Mouse (Mus musculus): ENCODE results near the gene Dmtf1. TPM values are rescaled to one million over a fixed set of nuclear protein-coding genes. Genes with fewer than 3 reads are reported as not detected.
A peak's percentile ranks its signal among the peaks of the same experiment; 100 is the strongest.

Gene Dmtf1
- polyA plus RNA-seq, 1 experiment from 2014 or later = 68.6 TPM

DNA sequence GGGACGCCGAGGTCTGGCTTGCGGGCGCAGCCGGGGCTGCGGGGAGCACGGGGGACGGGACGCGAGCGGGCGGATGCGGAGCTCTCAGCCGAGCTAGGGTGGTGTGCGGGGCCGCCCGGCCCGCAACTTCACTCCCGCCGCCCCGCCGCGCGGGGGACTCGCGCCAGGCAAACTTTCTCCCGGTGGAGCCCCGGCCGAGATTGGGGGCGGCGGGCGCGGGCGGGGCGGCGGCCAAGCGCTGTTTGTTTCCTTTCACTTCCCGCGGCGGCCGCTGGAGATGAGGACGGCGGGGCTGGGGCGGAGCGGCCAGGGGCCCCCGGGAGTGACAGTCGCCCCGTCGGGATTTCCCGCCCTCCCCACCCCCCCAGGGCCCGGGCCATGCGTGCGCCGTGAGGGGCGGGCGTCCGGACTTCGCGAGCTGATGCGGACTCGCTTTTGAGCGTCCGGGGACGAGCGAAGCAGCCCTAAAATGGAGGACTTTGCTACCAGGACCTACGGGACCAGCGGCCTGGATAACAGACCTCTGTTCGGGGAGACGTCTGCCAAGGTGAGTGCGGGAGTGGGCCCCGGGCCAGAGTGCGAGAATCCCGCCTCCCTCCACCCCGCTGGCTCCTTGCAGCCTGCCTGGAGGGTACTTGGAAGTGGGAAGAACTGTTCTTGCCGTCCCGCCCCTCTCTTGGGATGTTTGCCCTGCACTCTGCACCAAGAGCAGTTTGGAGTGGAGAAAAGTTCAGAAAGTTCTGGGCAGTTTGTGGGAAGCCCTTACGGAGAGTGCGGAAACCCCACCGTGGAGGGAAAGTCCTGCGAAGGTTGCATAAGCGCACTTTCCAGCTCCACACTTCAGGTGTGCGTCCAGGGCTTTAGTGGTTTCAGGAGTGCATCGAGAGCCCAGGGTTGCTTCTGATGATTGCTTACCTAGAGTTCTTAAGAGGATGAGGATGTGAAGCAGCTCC, 60.5 kb downstream of the Dmtf1 start:
- ATAC-seq (ENCODE audit: low read depth) = peak; percentile 85
- Histone ChIP-seq H3K27me3 (ENCODE audit: control insufficient read depth, insufficient read depth, low read length) (no peaks in the 10 kb centered on the region; the same call in 1 of the 2 replicates), H3K9ac (replicated peaks; ENCODE audit: low read depth, low read length) (peak overlapping the region; percentile 60), H3K4me3 (ENCODE audit: low read depth, low read length) (peak overlapping the region; percentile 86), H3K4me2 (ENCODE audit: low read depth, low read length) (peak overlapping the region; percentile 76), H3K36me3 (ENCODE audit: control insufficient read depth, insufficient read depth, low read length) (no peaks in the 10 kb centered on the region), H3K27ac (ENCODE audit: low read depth, low read length) (peak overlapping the region; percentile 5; the same call in 1 of the 2 replicates), H3K9me3 (ENCODE audit: control insufficient read depth, low read length) (no peaks in the 10 kb centered on the region), H3K4me1 (ENCODE audit: control insufficient read depth, insufficient read depth, low read length) (no peaks in the 10 kb centered on the region)
- under 1% methylated on average over 79 of the region's 83 CpGs for WGBS

DNA sequence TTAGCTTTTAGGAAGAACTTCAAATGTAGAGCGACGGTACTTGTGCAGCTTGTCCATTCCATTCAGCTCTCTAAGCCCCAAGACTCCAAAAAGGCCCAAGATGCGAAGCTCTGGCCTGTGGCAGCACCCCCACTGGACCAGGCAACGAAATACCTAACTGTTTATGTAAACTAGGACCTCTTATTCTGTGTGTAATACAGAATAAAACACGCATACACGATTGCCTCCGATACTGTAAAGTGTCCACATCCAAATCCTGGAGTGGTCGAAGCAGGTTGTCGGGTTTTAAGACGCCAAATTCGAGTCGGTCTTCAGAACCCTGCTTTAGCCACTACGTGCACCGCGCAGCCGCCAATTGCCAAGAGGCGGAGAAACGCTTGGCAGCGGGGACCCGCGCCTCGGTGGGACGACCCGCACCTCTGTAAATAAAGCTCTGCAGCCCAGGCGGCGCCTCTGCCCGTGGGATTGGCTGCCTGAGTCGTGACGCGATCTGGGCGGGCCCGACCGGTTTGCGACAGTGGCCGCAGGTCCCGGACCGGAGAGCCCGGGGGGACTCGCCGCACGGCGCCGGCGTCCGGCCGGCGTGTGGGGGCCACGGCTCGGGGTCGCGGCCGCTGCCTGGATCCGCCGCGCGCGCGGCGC, 61.2 kb downstream of the Dmtf1 start, which contains the start of gene Tmem243:
Tmem243 (plus strand) TSS at position 462 of the 642 bp plus-strand sequence.
- Histone ChIP-seq H3K36me3 (ENCODE audit: control insufficient read depth, insufficient read depth, low read length) (no peaks in the 10 kb centered on the region), H3K4me1 (ENCODE audit: control insufficient read depth, insufficient read depth, low read length) (no peaks in the 10 kb centered on the region), H3K27ac (ENCODE audit: low read depth, low read length) (peak within 1 kb of the TSS; percentile 28), H3K9me3 (ENCODE audit: control insufficient read depth, low read length) (no peaks in the 10 kb centered on the region), H3K9ac (replicated peaks; ENCODE audit: low read depth, low read length) (peak within 1 kb of the TSS; percentile 60), H3K4me2 (ENCODE audit: low read depth, low read length) (peak within 1 kb of the TSS; percentile 76), H3K4me3 (ENCODE audit: low read depth, low read length) (peak within 1 kb of the TSS; percentile 86), H3K27me3 (ENCODE audit: control insufficient read depth, insufficient read depth, low read length) (no peaks in the 10 kb centered on the region; the same call in 1 of the 2 replicates)
- ATAC-seq (ENCODE audit: low read depth) = peak; percentile 99
- under 1% methylated on average over 33 of the region's 59 CpGs for WGBS

DNA sequence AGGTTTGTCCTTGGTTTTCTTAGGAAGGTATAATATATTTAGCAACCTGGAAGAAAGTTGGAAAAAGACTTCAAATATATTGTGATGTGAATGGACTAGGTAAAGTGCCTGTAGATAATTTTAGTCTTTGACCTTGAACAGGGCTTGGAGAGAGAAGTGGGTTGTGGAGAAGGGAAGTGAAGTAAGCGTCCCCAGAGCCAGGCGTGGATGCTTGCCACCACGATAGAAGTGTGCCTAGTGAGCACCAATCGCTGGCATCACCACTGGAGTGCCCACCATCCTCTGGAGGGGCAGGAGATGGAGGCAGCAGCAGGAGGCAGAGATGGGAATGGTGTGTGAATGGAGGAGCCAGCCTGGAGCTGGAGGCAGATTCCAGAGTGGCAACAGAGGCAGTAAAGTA, 68.1 kb downstream of the Dmtf1 start:
- H3K27me3 ChIP-seq (ENCODE audit: control insufficient read depth, insufficient read depth, low read length) = no peaks in the 10 kb centered on the region
- no peak overlapping the region for H3K4me3 ChIP-seq (ENCODE audit: low read depth, low read length)
- WGBS = 90% methylated on average over 4 of the region's 4 CpGs
- H3K27ac ChIP-seq (ENCODE audit: low read depth, low read length) = no peak overlapping the region
- no peak for ATAC-seq (ENCODE audit: low read depth)
- H3K4me2 ChIP-seq (ENCODE audit: low read depth, low read length) = no peak overlapping the region
- no peaks in the 10 kb centered on the region for H3K9me3 ChIP-seq (ENCODE audit: control insufficient read depth, low read length)
- no peaks in the 10 kb centered on the region for H3K36me3 ChIP-seq (ENCODE audit: control insufficient read depth, insufficient read depth, low read length)
- H3K4me1 ChIP-seq (ENCODE audit: control insufficient read depth, insufficient read depth, low read length) = no peaks in the 10 kb centered on the region
- H3K9ac ChIP-seq (replicated peaks; ENCODE audit: low read depth, low read length) = no peak overlapping the region

DNA sequence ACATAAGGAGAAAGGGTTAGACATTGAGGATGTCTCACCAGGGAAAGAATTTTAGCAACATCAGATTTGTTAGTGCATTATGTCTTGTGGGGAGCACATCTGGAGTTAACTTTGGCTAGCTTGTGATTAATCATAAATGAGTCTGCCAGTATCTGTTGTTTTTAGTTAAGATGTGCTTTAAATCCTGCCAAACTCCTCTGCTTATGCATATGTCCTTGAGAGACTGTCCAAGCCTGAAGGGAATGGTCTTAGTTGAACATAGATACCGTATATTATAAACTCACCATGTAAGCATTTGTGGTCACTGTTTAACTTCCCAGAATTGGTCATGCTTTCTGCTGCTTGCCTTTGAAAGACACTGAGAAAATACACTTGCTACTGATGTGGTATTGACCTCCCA, 68.9 kb downstream of the Dmtf1 start:
- no peak for ATAC-seq (ENCODE audit: low read depth)
- H3K27ac ChIP-seq (ENCODE audit: low read depth, low read length) = no peak overlapping the region
- WGBS = 86% methylated on average over 1 of the region's 1 CpGs
- H3K4me1 ChIP-seq (ENCODE audit: control insufficient read depth, insufficient read depth, low read length) = no peaks in the 10 kb centered on the region
- H3K9me3 ChIP-seq (ENCODE audit: control insufficient read depth, low read length) = no peaks in the 10 kb centered on the region
- H3K4me2 ChIP-seq (ENCODE audit: low read depth, low read length) = no peak overlapping the region
- no peaks in the 10 kb centered on the region for H3K36me3 ChIP-seq (ENCODE audit: control insufficient read depth, insufficient read depth, low read length)
- H3K4me3 ChIP-seq (ENCODE audit: low read depth, low read length) = no peak overlapping the region
- no peak overlapping the region for H3K9ac ChIP-seq (replicated peaks; ENCODE audit: low read depth, low read length)
- no peaks in the 10 kb centered on the region for H3K27me3 ChIP-seq (ENCODE audit: control insufficient read depth, insufficient read depth, low read length)

DNA sequence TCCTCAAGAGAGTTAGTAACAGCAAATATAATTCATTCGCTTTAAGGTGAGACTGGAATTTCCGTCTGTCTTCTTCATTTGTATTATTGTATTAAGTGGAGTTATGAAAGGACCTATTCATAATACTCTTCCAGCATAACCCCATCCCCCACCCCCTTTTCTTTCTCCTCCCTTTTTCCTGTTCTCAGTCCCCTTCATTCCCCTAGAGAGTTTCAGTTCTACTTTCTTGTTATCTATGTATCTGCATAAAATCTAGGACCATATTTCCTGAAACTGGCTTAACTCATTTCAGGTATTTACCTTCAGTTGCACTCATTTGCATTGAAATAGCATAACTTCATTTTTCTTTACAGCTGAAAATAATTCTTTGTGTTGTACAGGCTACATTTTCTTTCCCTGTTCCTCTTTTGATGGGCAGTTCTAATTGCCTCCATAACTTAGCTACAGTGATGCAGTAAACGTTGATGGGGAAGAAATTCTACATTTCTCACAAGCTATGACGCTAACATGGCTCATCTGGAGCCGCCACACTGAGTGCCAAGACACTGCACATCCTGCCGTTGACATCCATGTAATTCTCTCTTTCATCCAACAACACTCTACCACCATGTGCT, 71.0 kb downstream of the Dmtf1 start:
- no peak for ATAC-seq (ENCODE audit: low read depth)
- no peaks in the 10 kb centered on the region for H3K9me3 ChIP-seq (ENCODE audit: control insufficient read depth, low read length)
- H3K27ac ChIP-seq (ENCODE audit: low read depth, low read length) = no peak overlapping the region
- H3K4me2 ChIP-seq (ENCODE audit: low read depth, low read length) = no peak overlapping the region
- WGBS = 84% methylated on average over 6 of the region's 6 CpGs
- H3K36me3 ChIP-seq (ENCODE audit: control insufficient read depth, insufficient read depth, low read length) = no peaks in the 10 kb centered on the region
- H3K9ac ChIP-seq (replicated peaks; ENCODE audit: low read depth, low read length) = no peak overlapping the region
- H3K27me3 ChIP-seq (ENCODE audit: control insufficient read depth, insufficient read depth, low read length) = no peaks in the 10 kb centered on the region
- H3K4me1 ChIP-seq (ENCODE audit: control insufficient read depth, insufficient read depth, low read length) = no peaks in the 10 kb centered on the region
- H3K4me3 ChIP-seq (ENCODE audit: low read depth, low read length) = no peak overlapping the region

DNA sequence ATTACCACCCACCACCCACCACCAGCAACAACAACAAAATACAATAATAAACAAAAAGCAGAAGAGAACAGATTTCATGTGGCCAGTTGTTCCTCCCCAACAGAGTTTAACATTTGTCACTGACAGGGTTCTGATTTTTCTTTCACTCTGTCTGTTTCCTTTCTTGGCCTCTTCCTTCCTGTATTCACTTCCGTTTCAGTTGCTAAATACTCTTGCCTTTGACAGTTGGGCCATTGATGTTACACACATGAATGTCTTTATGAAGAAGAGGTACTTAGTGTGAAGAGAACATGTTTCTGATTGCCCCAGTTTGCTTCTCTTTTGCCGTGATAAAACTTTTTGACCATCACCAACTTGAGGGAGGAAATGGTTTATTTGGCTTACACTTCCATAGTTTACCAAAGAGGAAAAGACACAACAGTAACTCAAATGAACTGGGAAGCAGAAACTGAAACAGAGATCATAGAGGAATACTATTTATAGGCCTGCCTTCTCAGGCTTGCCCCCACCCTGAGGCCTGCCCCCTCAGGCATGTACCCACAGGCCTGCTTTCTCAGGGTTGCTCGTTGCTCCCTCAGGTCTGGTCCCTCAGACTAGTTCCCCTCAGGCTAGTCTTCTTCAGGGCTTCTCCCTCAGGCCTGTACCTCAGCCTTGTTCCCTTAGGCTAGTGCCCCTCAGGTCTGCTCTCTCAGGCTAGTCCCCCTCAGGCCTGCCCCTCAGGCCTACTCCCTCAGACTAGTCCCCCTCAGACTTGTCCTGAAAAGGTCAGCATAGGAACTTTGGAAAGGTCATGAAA, 74.5 kb downstream of the Dmtf1 start:
- no peak overlapping the region for H3K4me3 ChIP-seq (ENCODE audit: low read depth, low read length)
- H3K4me2 ChIP-seq (ENCODE audit: low read depth, low read length) = no peak overlapping the region
- H3K4me1 ChIP-seq (ENCODE audit: control insufficient read depth, insufficient read depth, low read length) = no peaks in the 10 kb centered on the region
- no peak overlapping the region for H3K27ac ChIP-seq (ENCODE audit: low read depth, low read length)
- H3K9ac ChIP-seq (replicated peaks; ENCODE audit: low read depth, low read length) = no peak overlapping the region
- no peaks in the 10 kb centered on the region for H3K9me3 ChIP-seq (ENCODE audit: control insufficient read depth, low read length)
- no peak for ATAC-seq (ENCODE audit: low read depth)
- 85% methylated on average over 3 of the region's 3 CpGs for WGBS
- no peaks in the 10 kb centered on the region for H3K36me3 ChIP-seq (ENCODE audit: control insufficient read depth, insufficient read depth, low read length)
- no peaks in the 10 kb centered on the region for H3K27me3 ChIP-seq (ENCODE audit: control insufficient read depth, insufficient read depth, low read length)

DNA sequence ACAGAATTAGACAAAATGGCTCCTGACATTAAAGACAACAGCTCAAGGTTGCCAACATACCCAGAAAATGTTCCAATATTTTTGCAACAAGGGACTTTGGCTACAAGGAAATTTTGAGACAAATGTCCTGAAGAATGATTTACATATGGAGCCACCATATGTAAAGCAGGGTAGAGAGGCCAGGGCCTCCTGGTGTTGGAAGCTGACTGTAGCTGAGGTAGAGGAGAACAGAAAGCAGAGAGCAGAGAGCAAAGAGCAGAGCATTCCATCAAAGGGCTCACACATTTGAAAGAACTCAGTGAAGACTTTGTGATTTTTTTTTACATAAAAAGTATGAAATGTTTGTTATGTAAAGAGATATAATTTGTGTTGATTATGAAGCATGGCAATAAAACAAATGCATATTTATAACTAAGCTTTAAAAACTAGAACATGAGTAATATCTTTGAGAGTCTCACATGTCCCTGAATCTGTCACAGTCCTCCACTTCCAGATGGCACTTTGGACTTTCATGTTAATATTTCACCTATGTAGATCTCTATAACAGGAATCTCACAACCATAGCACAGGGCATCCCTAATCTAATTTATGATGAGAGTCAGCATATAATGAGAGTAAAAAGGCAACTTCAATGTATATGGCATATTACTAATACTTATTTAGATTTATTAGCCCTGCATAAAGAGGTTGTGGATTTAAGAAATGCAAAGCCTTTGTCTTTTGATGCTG, 81.6 kb downstream of the Dmtf1 start:
- Histone ChIP-seq H3K4me1 (ENCODE audit: control insufficient read depth, insufficient read depth, low read length) (no peaks in the 10 kb centered on the region), H3K9ac (replicated peaks; ENCODE audit: low read depth, low read length) (no peak overlapping the region)
- ATAC-seq (ENCODE audit: low read depth) = no peak

DNA sequence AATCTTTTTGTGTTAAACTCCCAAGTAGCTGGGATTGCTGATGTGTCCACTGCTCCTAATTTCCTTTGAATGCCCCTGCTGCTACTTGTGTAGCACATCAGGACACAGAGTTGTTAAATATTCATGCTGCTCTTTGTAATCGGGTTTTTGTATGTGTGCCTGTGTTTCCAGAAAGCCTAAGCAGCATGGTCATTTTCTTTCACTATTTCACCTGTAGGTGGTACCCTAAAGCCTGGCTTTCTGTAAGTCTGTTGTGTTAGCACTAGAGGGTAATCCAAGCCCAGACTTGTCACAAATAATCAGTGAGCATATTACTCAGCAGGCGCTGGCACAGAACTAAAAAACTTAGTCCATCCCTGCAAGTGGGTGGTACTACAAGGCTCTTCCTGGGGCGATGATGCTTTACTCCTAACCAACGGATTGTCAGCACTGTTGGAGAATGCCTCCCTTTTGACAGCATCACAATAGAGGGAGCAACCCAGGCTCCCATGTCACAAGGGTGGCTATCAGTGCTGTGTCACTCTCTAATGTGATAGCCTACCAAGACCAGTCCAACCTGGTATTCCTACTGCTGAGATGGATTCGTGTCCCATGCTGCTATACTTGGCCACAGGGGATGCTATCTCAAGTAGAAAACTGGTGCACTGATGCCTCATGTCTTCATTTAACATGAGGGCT, 88.3 kb downstream of the Dmtf1 start:
- Histone ChIP-seq H3K4me1 (ENCODE audit: control insufficient read depth, insufficient read depth, low read length) (no peaks in the 10 kb centered on the region), H3K9me3 (ENCODE audit: control insufficient read depth, low read length) (no peaks in the 10 kb centered on the region), H3K36me3 (ENCODE audit: control insufficient read depth, insufficient read depth, low read length) (no peaks in the 10 kb centered on the region), H3K27ac (ENCODE audit: low read depth, low read length) (no peak overlapping the region), H3K9ac (replicated peaks; ENCODE audit: low read depth, low read length) (no peak overlapping the region), H3K4me3 (ENCODE audit: low read depth, low read length) (no peak overlapping the region), H3K4me2 (ENCODE audit: low read depth, low read length) (no peak overlapping the region), H3K27me3 (ENCODE audit: control insufficient read depth, insufficient read depth, low read length) (no peaks in the 10 kb centered on the region)
- ATAC-seq (ENCODE audit: low read depth) = peak; percentile 56; the same call in 1 of the 2 replicates
- 51% methylated on average over 5 of the region's 5 CpGs for WGBS

More for the DNA sequence above, 81.6 kb downstream of the Dmtf1 start:
- Histone ChIP-seq H3K9me3 (ENCODE audit: control insufficient read depth, low read length) (no peaks in the 10 kb centered on the region; the same call in 1 of the 2 replicates), H3K4me3 (ENCODE audit: low read depth, low read length) (no peak overlapping the region), H3K27me3 (ENCODE audit: control insufficient read depth, insufficient read depth, low read length) (no peaks in the 10 kb centered on the region), H3K36me3 (ENCODE audit: control insufficient read depth, insufficient read depth, low read length) (no peaks in the 10 kb centered on the region), H3K27ac (ENCODE audit: low read depth, low read length) (no peak overlapping the region), H3K4me2 (ENCODE audit: low read depth, low read length) (no peak overlapping the region)
